Mouse (Mus musculus) right cerebral cortex, postnatal 4 days (tissue): ENCODE measurements around the gene Fam19a3.
"Not testable (repeated sequence)": the region's sequence is repeated elsewhere in the genome, so short reads cannot be mapped to it uniquely, and the experiment has no call there.

Experiments used
- DNase-seq: peaks from one replicate; pipeline ENCODE4 v3.0.0-alpha.2; 2022

Fam19a3 gene

DNA sequence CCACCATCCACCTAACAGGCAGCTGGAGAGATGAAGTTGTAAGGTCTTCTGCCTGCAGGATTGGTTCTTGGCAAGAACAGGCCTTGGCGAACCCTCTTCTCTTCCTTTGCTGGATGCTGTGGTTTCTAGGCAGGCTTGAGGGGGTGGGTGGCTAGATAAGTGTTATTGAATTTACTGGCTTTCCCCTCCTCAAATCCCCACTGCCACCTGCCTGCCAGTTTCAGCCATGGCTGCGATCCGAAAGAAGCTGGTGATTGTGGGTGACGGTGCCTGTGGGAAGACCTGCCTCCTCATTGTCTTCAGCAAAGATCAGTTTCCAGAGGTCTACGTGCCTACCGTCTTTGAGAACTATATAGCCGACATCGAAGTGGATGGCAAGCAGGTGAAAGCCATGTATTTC, 10.0 kb upstream of the Fam19a3 start:
- DNase-seq = no peak

DNA sequence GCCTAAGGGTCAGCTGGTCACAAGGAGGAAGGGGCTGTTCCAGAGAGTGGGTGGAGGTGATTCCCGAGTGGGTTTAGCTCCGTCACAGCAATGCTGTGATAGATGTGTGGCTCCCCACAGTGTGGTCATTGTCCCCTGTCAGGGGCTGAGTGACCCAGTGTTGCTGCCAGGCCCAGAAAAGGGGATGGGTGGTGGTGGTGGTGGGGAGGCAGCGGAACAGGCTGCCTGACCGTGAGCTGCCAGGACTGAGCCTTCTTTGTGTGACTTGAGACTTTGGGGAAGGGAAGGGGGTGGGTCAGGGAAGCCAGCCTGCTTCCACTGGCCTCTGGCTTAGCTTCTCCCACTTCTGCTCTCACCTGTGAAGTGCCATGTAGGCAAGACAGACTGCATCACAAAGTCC, 9.4 kb upstream of the Fam19a3 start:
- DNase-seq = no peak

DNA sequence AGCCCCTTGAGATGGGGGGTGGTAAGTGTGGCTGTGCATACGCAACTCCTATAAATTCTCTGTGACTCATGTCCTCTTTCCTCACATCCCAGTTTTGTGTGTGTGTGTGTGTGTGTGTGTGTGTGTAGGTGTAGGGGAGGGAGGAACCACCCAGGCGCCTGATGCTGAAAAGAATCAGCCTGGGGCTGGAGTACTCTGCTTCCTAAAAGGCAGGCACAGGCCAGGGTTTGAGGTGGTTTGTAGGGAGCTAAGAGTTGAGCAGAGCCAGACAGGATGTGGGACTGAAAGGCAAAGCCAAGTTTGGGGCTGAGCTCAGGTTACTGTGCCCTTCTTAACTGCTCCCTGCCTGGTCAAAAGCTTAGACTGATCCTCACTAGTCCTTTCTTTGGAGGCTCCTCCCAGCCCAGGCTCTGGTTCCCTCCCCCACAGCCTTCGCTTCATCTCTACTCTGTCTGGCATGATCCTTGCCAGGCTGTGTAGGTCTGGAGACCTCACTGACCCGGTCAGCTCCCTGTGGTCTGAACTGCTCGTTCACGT, 8.8 kb upstream of the Fam19a3 start:
- no peak for DNase-seq

DNA sequence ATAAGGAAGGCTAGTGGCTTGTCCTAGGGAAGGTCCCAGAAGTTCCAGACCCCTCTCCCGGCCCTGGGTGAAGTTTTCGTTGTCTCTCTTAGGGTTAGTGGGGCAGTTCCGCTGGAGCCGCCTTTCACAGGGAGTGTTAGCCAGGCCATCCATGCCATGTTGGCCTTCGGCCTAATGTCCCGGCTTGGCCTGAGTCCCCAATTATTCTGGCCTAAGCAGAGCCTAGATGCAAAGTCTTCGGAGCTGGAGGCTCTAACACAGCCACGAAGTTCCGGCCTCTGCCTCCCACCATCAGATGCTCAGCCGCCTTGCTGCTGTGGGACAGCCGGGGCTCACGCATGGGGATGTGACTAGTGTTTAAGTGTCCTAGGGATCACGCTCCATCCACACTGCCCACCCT, 8.2 kb upstream of the Fam19a3 start:
- no peak for DNase-seq

DNA sequence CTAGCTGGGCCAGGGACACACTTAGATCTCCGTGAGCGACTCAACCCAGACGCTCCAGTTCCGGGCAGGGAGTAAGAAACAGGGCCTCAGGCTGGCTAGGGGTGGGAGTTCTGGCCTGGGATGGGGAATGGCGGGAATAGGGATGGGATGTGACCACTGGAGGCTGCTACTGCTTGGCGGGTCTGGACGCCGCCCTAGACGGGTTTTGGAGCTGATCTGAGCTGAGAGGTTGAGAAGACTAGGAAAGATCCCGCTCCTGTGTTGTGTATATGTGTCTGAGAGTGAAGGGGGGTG, 7.6 kb upstream of the Fam19a3 start:
- DNase-seq = no peak

DNA sequence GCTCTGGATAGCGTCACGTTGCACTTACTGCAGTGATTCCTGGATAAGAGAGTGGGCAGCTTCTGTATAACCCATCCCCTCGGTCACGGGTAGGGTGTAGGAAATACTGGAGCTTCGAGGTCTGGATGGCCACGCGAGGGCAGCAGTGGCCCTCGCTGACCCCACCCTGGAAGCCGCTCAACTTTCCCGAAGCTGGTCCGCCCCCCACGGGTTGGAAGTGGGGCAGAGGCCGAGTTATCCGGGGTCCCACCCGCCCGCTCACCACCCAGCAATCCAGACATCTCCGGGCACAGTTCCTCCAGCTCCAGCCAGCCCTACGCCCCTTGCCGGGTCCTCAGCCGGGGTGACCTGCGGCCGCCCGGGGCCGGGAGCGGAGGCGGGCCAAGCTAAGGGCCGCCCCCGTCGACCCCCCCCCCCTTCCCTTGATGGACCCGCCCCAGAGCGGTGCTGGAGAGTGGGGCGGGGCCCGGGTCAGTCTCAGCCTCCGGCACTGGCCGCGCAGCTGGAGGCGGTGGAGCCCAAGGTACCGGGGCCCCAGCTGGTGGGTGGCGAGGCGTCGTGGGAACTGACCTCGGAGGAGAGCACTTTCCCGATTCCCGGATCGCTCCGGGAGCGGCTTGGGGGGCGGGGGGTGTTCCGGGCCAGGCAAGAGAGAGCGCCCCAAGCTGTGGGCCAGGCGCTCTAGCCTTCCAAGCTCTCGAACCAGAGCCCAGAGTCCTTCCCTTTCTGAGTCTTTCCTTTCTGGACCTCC, 7.1 kb upstream of the Fam19a3 start:
- peak; percentile 68 for DNase-seq

- DNase-seq = no peak
These were observed 6.4 kb upstream of the Fam19a3 start, which contains the start of gene Rhoc for GRCm38 (mm10) chr3:104788075-104788474. Gene Rhoc, plus strand, starts transcription at chr3:104788375.

GRCm38 (mm10) chr3:104785284-104785683, 3.6 kb upstream of the Fam19a3 start:
- DNase-seq = no peak

DNA sequence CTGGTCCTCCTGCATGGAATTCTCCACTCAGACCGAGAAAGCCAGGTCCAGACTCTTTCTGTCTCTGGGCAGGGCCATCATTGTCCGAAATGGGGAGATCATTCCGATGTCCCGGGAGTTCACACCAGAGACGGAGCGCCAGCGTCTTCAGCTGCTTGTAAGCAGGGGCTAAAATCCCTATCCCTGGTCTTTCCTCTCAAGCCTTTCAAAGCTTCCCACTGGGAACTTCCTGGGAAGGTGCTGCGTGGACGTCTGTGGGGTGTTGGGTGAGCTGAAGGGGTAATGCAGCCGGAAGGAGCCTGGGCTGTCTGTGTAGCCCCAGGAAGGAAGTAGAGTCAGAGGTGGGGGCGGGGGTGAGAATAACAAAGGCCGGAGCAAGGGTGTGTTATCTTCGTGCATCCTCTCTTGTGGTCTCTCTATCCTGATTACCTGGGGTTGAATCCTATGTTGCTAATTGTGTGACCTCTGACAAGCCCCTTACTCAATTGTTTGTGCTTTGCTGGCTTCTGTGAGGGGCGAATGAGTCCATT, 2.4 kb upstream of the Fam19a3 start:
- DNase-seq = no peak

GRCm38 (mm10) chr3:104782061-104782681, 531 bp upstream of the Fam19a3 start:
- DNase-seq = no peak

GRCm38 (mm10) chr3:104780561-104781420, 849 bp downstream of the Fam19a3 start, which contains the start of gene Ppm1j:
Gene Ppm1j, plus strand, starts transcription at chr3:104781056.
- no peak for DNase-seq

DNA sequence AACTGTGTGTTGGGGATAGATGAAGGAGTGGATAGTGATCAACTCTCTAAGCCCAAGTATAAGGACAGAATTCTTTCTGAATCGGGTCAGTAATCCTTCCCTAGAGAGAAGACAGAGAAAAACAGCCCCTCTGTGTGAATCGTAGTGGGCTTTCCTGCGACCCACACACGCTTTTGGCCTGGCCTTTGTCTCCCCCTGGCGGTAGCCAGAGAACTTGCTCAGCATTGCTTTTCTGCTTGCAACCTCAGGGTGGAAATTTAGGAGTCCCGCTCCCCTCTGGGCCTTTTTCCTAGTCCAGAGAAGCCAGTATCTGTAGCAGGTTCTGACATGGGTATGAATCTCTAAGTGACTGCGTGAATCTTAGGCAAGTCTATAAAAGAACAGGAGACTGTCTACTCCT, 1.7 kb downstream of the Fam19a3 start:
- peak; percentile 84 for DNase-seq

DNA sequence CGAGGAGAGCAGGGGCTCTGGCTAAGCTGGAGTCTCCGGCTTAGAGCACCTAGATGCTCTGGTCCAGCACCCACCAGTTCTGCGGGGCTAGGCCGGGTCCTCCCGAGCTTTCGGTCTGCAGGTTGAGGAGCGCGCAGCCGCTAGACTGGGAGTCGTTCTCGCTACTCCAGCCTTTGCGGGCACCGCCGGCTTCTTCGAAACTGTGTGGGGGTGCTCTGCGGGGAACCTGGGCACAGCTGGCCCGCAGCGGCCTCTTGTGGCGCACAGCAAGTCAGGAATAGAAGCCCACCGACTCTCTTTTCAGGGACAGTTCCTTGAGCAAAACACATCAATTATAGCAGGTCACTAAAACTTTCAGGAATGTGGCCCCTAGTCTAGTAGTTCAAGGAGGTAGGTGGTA, 4.3 kb downstream of the Fam19a3 start:
- peak; percentile 52 for DNase-seq

DNA sequence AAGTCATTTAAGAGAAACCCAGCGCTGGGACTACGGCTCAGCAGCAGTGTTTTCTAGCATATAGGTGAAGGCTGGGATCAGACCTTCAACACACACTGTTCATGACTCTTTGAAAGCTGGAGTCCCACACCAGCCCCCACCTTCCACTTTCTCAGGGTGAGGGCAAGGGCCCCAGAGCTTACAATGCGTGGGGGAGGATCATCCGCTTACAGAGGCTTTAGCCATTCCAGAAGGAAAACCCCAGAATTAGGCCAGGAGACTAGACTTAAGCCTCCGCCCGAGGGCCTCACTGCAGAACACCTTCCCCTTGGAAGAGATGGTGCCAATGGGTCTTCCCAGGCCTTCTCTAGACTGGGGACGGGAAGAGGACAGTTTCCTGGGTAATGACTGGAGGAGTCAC, 8.3 kb downstream of the Fam19a3 start:
- no peak for DNase-seq

DNA sequence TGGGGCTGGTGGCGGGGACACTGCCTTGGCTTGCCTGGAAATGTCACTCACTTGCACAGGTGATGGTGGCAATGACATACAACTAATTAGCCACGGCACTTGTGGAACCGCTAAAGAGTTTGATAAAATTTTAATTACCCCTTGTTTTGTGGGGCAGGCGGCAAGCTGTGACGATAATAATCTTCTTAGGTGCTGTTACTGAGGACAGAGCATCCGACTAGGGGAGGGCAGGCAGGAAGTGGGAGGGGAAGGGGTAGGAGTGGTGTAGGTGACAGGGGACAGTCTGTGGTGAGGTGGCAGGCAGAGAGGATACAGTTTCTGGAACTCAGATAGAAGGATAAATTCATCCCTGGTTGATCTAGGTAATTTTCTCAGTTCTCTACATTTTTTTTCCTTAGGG, 10.2 kb downstream of the Fam19a3 start:
- no peak for DNase-seq

GRCm38 (mm10) chr3:104770918-104771317, 10.7 kb downstream of the Fam19a3 start:
- DNase-seq = no peak

DNA sequence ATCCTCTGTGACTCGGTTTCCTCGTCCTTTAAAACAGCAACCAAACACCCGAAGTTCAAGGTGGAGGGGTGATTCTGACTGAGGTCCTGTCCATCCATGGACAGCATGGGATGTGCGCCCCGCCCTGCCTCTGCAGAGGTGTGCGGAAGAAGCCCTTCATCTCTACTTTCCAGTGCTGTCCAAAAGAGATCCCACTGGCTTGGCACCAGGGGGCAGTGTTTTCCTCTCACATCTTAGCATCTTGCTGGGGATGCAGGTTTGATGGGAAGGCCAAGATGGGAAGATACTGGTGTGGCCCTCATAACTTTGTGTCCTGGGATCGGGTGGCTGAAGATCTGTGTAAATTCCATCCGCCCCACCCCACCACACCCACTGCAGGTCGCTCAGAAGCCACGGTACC, 11.6 kb downstream of the Fam19a3 start:
- peak; percentile 38 for DNase-seq

GRCm38 (mm10) chr3:104769135-104769534, 12.5 kb downstream of the Fam19a3 start:
- DNase-seq = no peak

DNA sequence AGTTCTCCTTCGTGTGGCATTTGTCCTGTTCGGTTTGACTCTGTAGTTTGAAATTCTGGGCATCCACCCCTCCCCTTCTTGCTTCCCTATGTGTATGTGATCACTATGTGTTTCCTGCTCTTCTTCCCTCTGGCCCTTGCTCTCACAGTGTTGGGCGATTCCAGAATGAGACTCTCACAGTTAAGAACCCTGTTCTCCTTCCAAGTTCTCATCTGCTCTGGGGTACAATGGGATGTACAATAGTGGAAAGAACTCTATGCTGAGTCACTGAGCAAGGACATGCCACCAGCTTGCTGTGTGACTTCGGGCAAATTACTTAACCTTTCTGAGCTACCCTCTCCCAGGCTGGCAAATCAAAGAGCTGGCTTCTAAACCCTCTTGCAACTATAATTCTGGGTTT, 13.9 kb downstream of the Fam19a3 start:
- no peak for DNase-seq

DNA sequence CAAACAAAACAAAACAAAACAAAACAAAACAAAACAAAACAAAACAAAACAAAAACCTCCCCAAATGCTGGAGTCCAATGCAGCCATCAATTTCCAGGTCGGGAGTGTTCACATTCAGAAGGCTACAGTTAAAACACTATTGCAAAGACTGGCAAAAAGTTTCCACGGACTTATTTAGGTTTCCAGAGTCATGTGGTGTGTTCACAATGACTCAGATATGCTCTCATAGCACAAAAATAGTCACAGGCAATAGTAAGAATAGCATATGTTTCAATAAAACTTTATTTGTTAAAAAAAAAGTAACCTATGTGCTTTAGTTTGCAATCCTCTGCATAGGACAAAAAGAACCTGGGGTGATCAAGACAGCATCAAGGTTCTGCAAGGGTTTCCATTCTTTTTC, 14.5 kb downstream of the Fam19a3 start:
- DNase-seq = no peak

DNA sequence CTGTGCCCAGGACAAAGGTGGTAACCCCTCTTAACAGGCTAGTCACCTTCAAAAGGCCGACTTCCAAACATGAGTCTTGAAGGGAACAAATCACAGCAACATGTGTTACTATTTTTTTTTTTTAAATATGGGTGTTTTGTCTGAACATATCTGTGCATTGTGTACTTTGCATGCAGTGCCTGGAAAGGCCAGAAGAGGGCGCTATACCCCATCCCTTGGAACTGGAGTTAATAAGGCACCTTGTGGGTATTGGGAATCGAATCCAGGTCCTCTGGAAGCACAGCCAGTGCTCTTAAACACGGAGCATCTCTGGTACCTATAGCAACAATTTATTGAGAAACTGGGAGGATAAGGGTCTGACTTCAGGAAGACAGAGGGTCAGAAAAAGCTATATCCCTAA, 16.6 kb downstream of the Fam19a3 start:
- no peak for DNase-seq

DNA sequence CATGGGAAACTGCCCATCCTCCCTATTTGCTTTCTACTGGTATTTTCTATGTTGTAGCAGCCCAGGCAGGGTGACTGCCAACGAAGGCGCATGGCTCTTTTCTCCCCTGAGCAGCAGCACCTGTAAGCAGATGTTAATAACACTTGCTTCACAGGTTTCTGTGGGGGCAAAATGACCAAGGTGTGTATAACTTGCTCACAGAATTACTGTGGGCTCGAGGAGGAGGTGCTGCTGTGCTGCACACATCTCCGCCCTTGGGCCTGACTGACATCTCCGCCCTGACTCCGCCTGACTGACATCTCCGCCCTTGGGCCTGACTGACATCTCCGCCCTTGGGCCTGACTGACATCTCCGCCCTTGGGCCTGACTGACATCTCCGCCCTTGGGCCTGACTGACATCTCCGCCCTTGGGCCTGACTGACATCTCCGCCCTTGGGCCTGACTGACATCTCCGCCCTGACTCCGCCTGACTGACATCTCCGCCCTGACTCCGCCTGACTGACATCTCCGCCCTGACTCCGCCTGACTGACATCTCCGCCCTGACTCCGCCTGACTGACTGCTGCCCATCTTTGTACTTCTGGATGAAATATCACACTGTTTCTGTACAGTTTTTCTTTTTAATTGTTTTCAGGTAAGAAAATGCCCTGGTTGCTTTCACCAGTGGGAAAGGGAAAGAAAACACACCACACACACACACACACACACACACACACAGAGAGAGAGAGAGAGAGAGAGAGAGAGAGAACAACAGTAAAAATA, 19.4 kb downstream of the Fam19a3 start:
- not testable (repeated sequence) for DNase-seq

GRCm38 (mm10) chr3:104758869-104759268, 22.8 kb downstream of the Fam19a3 start:
- no peak for DNase-seq
